In genomic region chr4:117681931-117682461, GRCm38 (mm10) we compare ENCODE assay signal across 8 mouse cellular contexts. TPM values are rescaled to one million over a fixed set of nuclear protein-coding genes. Genes with fewer than 3 reads are reported as not detected.
DNase-seq lines count a peak whose midpoint lies in the region; ATAC-seq lines count a peak whose summit lies in the region.

TSS of gene Dmap1 (minus strand) at chr4:117682273.

- H3K4me1 ChIP-seq in heart, embryonic 13.5 days, result peaks cover 18% of the 10 kb centered on the region
- H3K4me1 ChIP-seq in liver, embryonic 13.5 days (replicated peaks), result peaks cover 18% of the 10 kb centered on the region
- H3K4me1 ChIP-seq in stomach, embryonic 16.5 days (ENCODE audit: control insufficient read depth, insufficient read depth, low read length), result peaks cover 6% of the 10 kb centered on the region; the same call in 1 of the 2 replicates

- DNase-seq in CD4-positive, CD25-positive, alpha-beta regulatory T cell, adult 2 months (ENCODE audit: low read depth, low spot score), result peak; percentile 88
- DNase-seq in brain, embryonic 18.5 days (ENCODE audit: low read depth, low spot score), result peak; percentile 76
- DNase-seq in kidney, postnatal 10 days, result peak; percentile 89
- DNase-seq in liver, embryonic 13.5 days, result peak; percentile 70
- DNase-seq in neural tube, embryonic 10.5 days (ENCODE audit: extremely low spot score, low spot score), result peak; percentile 93

- H3K4me2 ChIP-seq in heart, embryonic 13.5 days, result peak within 1 kb of the TSS; percentile 91
- peak within 1 kb of the TSS; percentile 89 for H3K4me2 ChIP-seq in liver, embryonic 13.5 days
- peak within 1 kb of the TSS; percentile 83 for H3K4me2 ChIP-seq in stomach, embryonic 16.5 days (ENCODE audit: low read depth, low read length)

- peak; percentile 94 for ATAC-seq in erythroid progenitor cell, adult 5-6 weeks (replicated peaks; ENCODE audit: low FRiP score, poor library complexity, severe bottlenecking)
- ATAC-seq in heart, embryonic 13.5 days (ENCODE audit: extremely low read depth, insufficient number of reproducible peaks, low FRiP score, low TSS enrichment), result 0 out of 2 replicates have a peak, but pooled peaks have one; percentile 37
- peak; percentile 81 for ATAC-seq in liver, embryonic 13.5 days (ENCODE audit: low read depth)
- peak; percentile 90 for ATAC-seq in stomach, embryonic 16.5 days (ENCODE audit: insufficient read depth, low FRiP score)

- H3K36me3 ChIP-seq in heart, embryonic 13.5 days, result peaks cover 41% of the 10 kb centered on the region
- H3K36me3 ChIP-seq in liver, embryonic 13.5 days, result peaks cover 36% of the 10 kb centered on the region
- no peaks in the 10 kb centered on the region; the same call in 1 of the 2 replicates for H3K36me3 ChIP-seq in stomach, embryonic 16.5 days (ENCODE audit: control insufficient read depth, insufficient read depth, low read length)

- no peaks in the 10 kb centered on the region for H3K9me3 ChIP-seq in heart, embryonic 13.5 days
- no peaks in the 10 kb centered on the region for H3K9me3 ChIP-seq in liver, embryonic 13.5 days (replicated peaks)
- H3K9me3 ChIP-seq in stomach, embryonic 16.5 days (replicated peaks; ENCODE audit: control insufficient read depth, low read length), result no peaks in the 10 kb centered on the region

- H3K4me3 ChIP-seq in heart, embryonic 13.5 days, result peak within 1 kb of the TSS; percentile 67
- H3K4me3 ChIP-seq in liver, embryonic 13.5 days (replicated peaks), result peak within 1 kb of the TSS; percentile 87
- peak within 1 kb of the TSS; percentile 72 for H3K4me3 ChIP-seq in stomach, embryonic 16.5 days (replicated peaks; ENCODE audit: low read length)

- H3K27me3 ChIP-seq in heart, embryonic 13.5 days (replicated peaks), result no peaks in the 10 kb centered on the region
- H3K27me3 ChIP-seq in liver, embryonic 13.5 days, result no peaks in the 10 kb centered on the region
- no peaks in the 10 kb centered on the region for H3K27me3 ChIP-seq in stomach, embryonic 16.5 days (ENCODE audit: control insufficient read depth, insufficient read depth, low read length)

- WGBS in heart, embryonic 13.5 days, result under 1% methylated on average over 33 of the region's 33 CpGs
- 1% methylated on average over 33 of the region's 33 CpGs for WGBS in liver, embryonic 13.5 days (ENCODE audit: insufficient replicate concordance)
- WGBS in stomach, embryonic 16.5 days, result under 1% methylated on average over 33 of the region's 33 CpGs

- peak within 1 kb of the TSS; percentile 8; the same call in 1 of the 2 replicates for H3K27ac ChIP-seq in heart, embryonic 13.5 days (replicated peaks)
- H3K27ac ChIP-seq in liver, embryonic 13.5 days, result peak within 1 kb of the TSS; percentile 72
- H3K27ac ChIP-seq in stomach, embryonic 16.5 days (ENCODE audit: low read length), result no peak within 1 kb of the TSS

- H3K9ac ChIP-seq in heart, embryonic 13.5 days, result peak within 1 kb of the TSS; percentile 86
- H3K9ac ChIP-seq in liver, embryonic 13.5 days, result peak within 1 kb of the TSS; percentile 86
- peak within 1 kb of the TSS; percentile 84 for H3K9ac ChIP-seq in stomach, embryonic 16.5 days (ENCODE audit: low read length)

RNA-seq across cellular contexts. Expression of gene Dmap1, which starts in this region (rescaled TPM):
- 10.1 and 13.4 TPM in 2 replicates for total RNA-seq in erythroid progenitor cell, adult 5-6 weeks (2015; ENCODE audit: low replicate concordance)
- 13.6 and 38.2 TPM in 2 replicates for total RNA-seq in erythroid progenitor cell, adult 5-6 weeks (2017; ENCODE audit: low replicate concordance)
- 42.1 and 42.3 TPM in 2 replicates for polyA plus RNA-seq in heart, embryonic 13.5 days (2015; fragmentation: Nextera tagmentation; extraction: Ambion mirVana)
- polyA plus RNA-seq in liver, embryonic 13.5 days (2015; fragmentation: Nextera tagmentation; extraction: Ambion mirVana), result 24.0 and 24.4 TPM in 2 replicates
- 40.2 and 42.8 TPM in 2 replicates for polyA plus RNA-seq in stomach, embryonic 16.5 days (2015; fragmentation: Nextera tagmentation; extraction: Ambion mirVana)

Comparison
In these comparisons a context has a peak if more than half of its experiments do, and no peak if none do; other contexts are left out.
1. ATAC-seq: peak in every context shown above with its lines; median percentile 94 in erythroid progenitor cell, adult 5-6 weeks; 90 in stomach, embryonic 16.5 days; 81 in liver, embryonic 13.5 days; 37 in heart, embryonic 13.5 days.